Mouse (Mus musculus) liver, embryonic 18 days (tissue): ENCODE results near the gene Gm5460. TPM values are rescaled to one million over a fixed set of nuclear protein-coding genes. Genes with fewer than 3 reads are reported as not detected.

Experiments
- polyA plus RNA-seq: library from polyadenylated mRNA; depleted of rRNA; stranded (reverse); fragments of >200 nt; gene quantifications from 2 replicates; pipeline ENCODE4 v1.2.3, GENCODE M21; 2012; rRNA removed

Gene Gm5460
- polyA plus RNA-seq: not detected in 2 replicates

GRCm38 (mm10) chr14:34016381-34016780, at the start of gene Gm5460:
Gm5460 (plus strand) TSS chr14:34016758.

GRCm38 (mm10) chr14:33978604-33979059, 37.9 kb upstream of the Gm5460 start, which contains the start of gene Zfp488:
Zfp488 (minus strand) TSS chr14:33978764.

GRCm38 (mm10) chr14:34015063-34015462, 1.5 kb upstream of the Gm5460 start, which contains the start of gene Gm30083:
Gm30083 (minus strand) TSS chr14:34015182.

GRCm38 (mm10) chr14:34052516-34052915, 36.0 kb downstream of the Gm5460 start, which contains the start of gene Antxrl:
Antxrl (plus strand) TSS chr14:34052707.

GRCm38 (mm10) chr14:34085731-34086130, 69.2 kb downstream of the Gm5460 start, which contains the start of gene Anxa8:
Anxa8 (plus strand) TSS chr14:34085981.

Other genes with a start within 250 kb of the Gm5460 start
- 6.7 and 8.1 TPM in 2 replicates for gene Gdf10, start 93.2 kb upstream of the Gm5460 start, polyA plus RNA-seq
- 5.9 and 6.6 TPM in 2 replicates for gene Gdf2, start 75.7 kb upstream of the Gm5460 start, polyA plus RNA-seq
- gene Rbp3, start 62.8 kb upstream of the Gm5460 start, polyA plus RNA-seq: 0.01 and 0.02 TPM in 2 replicates
- gene Zfp488, start 38.0 kb upstream of the Gm5460 start, polyA plus RNA-seq: 0.01 TPM in 1 of 2 replicates, not detected in the other
- gene Gm30083, start 1.6 kb upstream of the Gm5460 start, polyA plus RNA-seq: not detected in 2 replicates
- not detected in 2 replicates for gene Antxrl, start 35.9 kb downstream of the Gm5460 start, polyA plus RNA-seq
- 0.52 and 0.73 TPM in 2 replicates for gene Anxa8, start 69.2 kb downstream of the Gm5460 start, polyA plus RNA-seq
- gene A630023A22Rik, start 86.0 kb downstream of the Gm5460 start, polyA plus RNA-seq: not detected in 2 replicates
- 0.01 TPM in 2 replicates for gene Npy4r, start 135.7 kb downstream of the Gm5460 start, polyA plus RNA-seq
- gene Gprin2, start 184.9 kb downstream of the Gm5460 start, polyA plus RNA-seq: 0.02 and 0.07 TPM in 2 replicates
- 0.43 and 0.53 TPM in 2 replicates for gene Syt15, start 202.8 kb downstream of the Gm5460 start, polyA plus RNA-seq